Mouse (Mus musculus): ENCODE measurements at regions not wholly inside any gene's neighbourhood (a gene's known extent, or its start where the extent isn't known, plus 50 kb on each side); places are given as distances from the start of the nearest gene placed in this dataset.

GRCm38 (mm10) chr13:72097268-72097667, 133.7 kb upstream of the Irx1 start:
- H3K27me3 ChIP-seq (ENCODE audit: insufficient read depth, low read length): no peaks in the 10 kb centered on the region
- H3K36me3 ChIP-seq (replicated peaks): no peaks in the 10 kb centered on the region
- ATAC-seq (ENCODE audit: extremely low read depth, insufficient number of reproducible peaks, low FRiP score, poor library complexity, severe bottlenecking) (no peak), DNase-seq (ENCODE audit: low spot score) (no peak)
- TF ChIP-seq GATA1 (IDR thresholded peaks at IDR 0.05; ENCODE audit: borderline replicate concordance, low read length) (no peak), POLR2AphosphoS5 (IDR thresholded peaks at IDR 0.05; ENCODE audit: insufficient replicate concordance, low read depth, low read length) (no peak), CTCF (IDR thresholded peaks at IDR 0.05; ENCODE audit: low read depth, low read length) (no peak)
- no peaks in the 10 kb centered on the region for H3K4me1 ChIP-seq (ENCODE audit: insufficient read depth, low read depth, low read length)
- H3K4me3 ChIP-seq (ENCODE audit: low read depth, low read length): no peak overlapping the region
- peaks cover 52% of the 10 kb centered on the region for H3K9me3 ChIP-seq (replicated peaks)

DNA sequence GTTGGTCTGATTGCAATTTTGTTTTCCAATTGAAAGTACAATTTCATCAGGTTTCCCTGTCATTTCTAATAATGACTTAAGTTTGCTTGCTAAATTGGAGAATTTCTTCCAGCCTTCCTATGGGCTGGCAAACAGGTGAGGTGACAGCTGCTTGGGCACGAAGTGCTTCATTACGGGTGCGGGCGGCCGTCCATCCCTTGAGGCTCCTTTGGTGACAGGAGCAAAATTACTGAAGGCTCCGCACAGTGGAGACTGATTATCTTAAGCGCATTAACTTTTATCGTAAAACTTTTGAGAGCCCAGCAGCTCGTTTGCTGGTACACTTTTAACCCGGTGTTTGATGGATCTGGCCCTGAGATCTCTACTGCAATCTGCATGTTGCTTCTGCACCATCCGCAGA, 134.3 kb upstream of the Irx1 start:
- ATAC-seq (ENCODE audit: extremely low read depth, insufficient number of reproducible peaks, low FRiP score, poor library complexity, severe bottlenecking) (no peak), DNase-seq (ENCODE audit: low spot score) (no peak)
- Histone ChIP-seq H3K4me1 (ENCODE audit: insufficient read depth, low read depth, low read length) (no peaks in the 10 kb centered on the region), H3K9me3 (replicated peaks) (peaks cover 55% of the 10 kb centered on the region), H3K4me3 (ENCODE audit: low read depth, low read length) (no peak overlapping the region), H3K36me3 (replicated peaks) (no peaks in the 10 kb centered on the region), H3K27me3 (ENCODE audit: insufficient read depth, low read length) (no peaks in the 10 kb centered on the region)
- TF ChIP-seq GATA1 (IDR thresholded peaks at IDR 0.05; ENCODE audit: borderline replicate concordance, low read length) (no peak), TAL1 (conservative IDR thresholded peaks at IDR 0.05; ENCODE audit: low read depth, low read length) (no peak), GATA2 (IDR thresholded peaks at IDR 0.05; ENCODE audit: borderline replicate concordance, low read depth, low read length) (no peak), POLR2AphosphoS5 (IDR thresholded peaks at IDR 0.05; ENCODE audit: insufficient replicate concordance, low read depth, low read length) (no peak), CTCF (IDR thresholded peaks at IDR 0.05; ENCODE audit: low read depth, low read length) (no peak)

DNA sequence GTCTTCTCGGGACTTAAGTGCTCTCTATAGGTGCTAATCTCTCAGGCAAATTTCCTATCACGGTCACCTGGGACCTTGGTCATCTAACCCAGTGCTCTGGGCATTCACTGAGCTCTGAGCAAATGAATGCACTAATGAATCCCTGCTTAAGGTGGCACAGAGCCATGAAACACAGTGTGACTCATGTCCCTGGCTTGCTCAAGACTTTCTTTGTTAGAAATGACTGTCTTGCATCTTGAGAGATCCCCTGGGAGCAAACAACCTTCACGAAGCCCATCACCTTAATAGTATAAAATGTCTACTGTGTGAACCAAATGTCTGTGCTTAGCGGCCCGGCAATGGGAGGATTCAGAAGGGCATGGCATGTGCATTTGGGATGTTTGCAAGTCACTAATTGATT, 137.2 kb upstream of the Irx1 start:
- H3K4me1 ChIP-seq (ENCODE audit: insufficient read depth, low read depth, low read length): no peaks in the 10 kb centered on the region
- no peak overlapping the region for H3K4me3 ChIP-seq (ENCODE audit: low read depth, low read length)
- DNase-seq (ENCODE audit: low spot score) (no peak), ATAC-seq (ENCODE audit: extremely low read depth, insufficient number of reproducible peaks, low FRiP score, poor library complexity, severe bottlenecking) (no peak)
- H3K9me3 ChIP-seq (replicated peaks): peaks cover 42% of the 10 kb centered on the region
- no peak for TF ChIP-seq TAL1 (conservative IDR thresholded peaks at IDR 0.05; ENCODE audit: low read depth, low read length)
- no peak for TF ChIP-seq GATA2 (IDR thresholded peaks at IDR 0.05; ENCODE audit: borderline replicate concordance, low read depth, low read length)
- TF ChIP-seq GATA1 (IDR thresholded peaks at IDR 0.05; ENCODE audit: borderline replicate concordance, low read length): no peak
- TF ChIP-seq POLR2AphosphoS5 (IDR thresholded peaks at IDR 0.05; ENCODE audit: insufficient replicate concordance, low read depth, low read length): no peak
- TF ChIP-seq CTCF (IDR thresholded peaks at IDR 0.05; ENCODE audit: low read depth, low read length): no peak
- H3K36me3 ChIP-seq (replicated peaks): no peaks in the 10 kb centered on the region
- H3K27me3 ChIP-seq (ENCODE audit: insufficient read depth, low read length): no peaks in the 10 kb centered on the region

- Histone ChIP-seq H3K27me3 (ENCODE audit: insufficient read depth, low read length) (no peaks in the 10 kb centered on the region), H3K9me3 (replicated peaks) (peaks cover 21% of the 10 kb centered on the region), H3K4me3 (ENCODE audit: low read depth, low read length) (no peak overlapping the region), H3K36me3 (replicated peaks) (no peaks in the 10 kb centered on the region), H3K4me1 (ENCODE audit: insufficient read depth, low read depth, low read length) (no peaks in the 10 kb centered on the region)
- TF ChIP-seq TAL1 (conservative IDR thresholded peaks at IDR 0.05; ENCODE audit: low read depth, low read length) (no peak), GATA2 (IDR thresholded peaks at IDR 0.05; ENCODE audit: borderline replicate concordance, low read depth, low read length) (no peak), POLR2AphosphoS5 (IDR thresholded peaks at IDR 0.05; ENCODE audit: insufficient replicate concordance, low read depth, low read length) (no peak), GATA1 (IDR thresholded peaks at IDR 0.05; ENCODE audit: borderline replicate concordance, low read length) (no peak), CTCF (IDR thresholded peaks at IDR 0.05; ENCODE audit: low read depth, low read length) (no peak)
- ATAC-seq (ENCODE audit: extremely low read depth, insufficient number of reproducible peaks, low FRiP score, poor library complexity, severe bottlenecking) (no peak), DNase-seq (ENCODE audit: low spot score) (no peak)
Observed at GRCm38 (mm10) chr13:72108666-72109065, 145.1 kb upstream of the Irx1 start.

- H3K9me3 ChIP-seq (replicated peaks): peaks cover 54% of the 10 kb centered on the region
- DNase-seq (ENCODE audit: low spot score) (no peak), ATAC-seq (ENCODE audit: extremely low read depth, insufficient number of reproducible peaks, low FRiP score, poor library complexity, severe bottlenecking) (no peak)
- no peak overlapping the region for H3K4me3 ChIP-seq (ENCODE audit: low read depth, low read length)
- no peaks in the 10 kb centered on the region for H3K36me3 ChIP-seq (replicated peaks)
- no peaks in the 10 kb centered on the region for H3K27me3 ChIP-seq (ENCODE audit: insufficient read depth, low read length)
- no peaks in the 10 kb centered on the region for H3K4me1 ChIP-seq (ENCODE audit: insufficient read depth, low read depth, low read length)
- TF ChIP-seq CTCF (IDR thresholded peaks at IDR 0.05; ENCODE audit: low read depth, low read length): no peak
- TF ChIP-seq TAL1 (conservative IDR thresholded peaks at IDR 0.05; ENCODE audit: low read depth, low read length): no peak
- TF ChIP-seq GATA1 (IDR thresholded peaks at IDR 0.05; ENCODE audit: borderline replicate concordance, low read length): no peak
- no peak for TF ChIP-seq GATA2 (IDR thresholded peaks at IDR 0.05; ENCODE audit: borderline replicate concordance, low read depth, low read length)
- no peak for TF ChIP-seq POLR2AphosphoS5 (IDR thresholded peaks at IDR 0.05; ENCODE audit: insufficient replicate concordance, low read depth, low read length)
Observed at GRCm38 (mm10) chr13:72113942-72114341, 150.4 kb upstream of the Irx1 start.

GRCm38 (mm10) chr13:72114776-72115663, 151.5 kb upstream of the Irx1 start:
- DNase-seq (ENCODE audit: low spot score) (no peak), ATAC-seq (ENCODE audit: extremely low read depth, insufficient number of reproducible peaks, low FRiP score, poor library complexity, severe bottlenecking) (no peak)
- TF ChIP-seq TAL1 (conservative IDR thresholded peaks at IDR 0.05; ENCODE audit: low read depth, low read length) (no peak), CTCF (IDR thresholded peaks at IDR 0.05; ENCODE audit: low read depth, low read length) (no peak), GATA1 (IDR thresholded peaks at IDR 0.05; ENCODE audit: borderline replicate concordance, low read length) (no peak), GATA2 (IDR thresholded peaks at IDR 0.05; ENCODE audit: borderline replicate concordance, low read depth, low read length) (no peak), POLR2AphosphoS5 (IDR thresholded peaks at IDR 0.05; ENCODE audit: insufficient replicate concordance, low read depth, low read length) (no peak)
- Histone ChIP-seq H3K9me3 (replicated peaks) (peaks cover 54% of the 10 kb centered on the region), H3K4me3 (ENCODE audit: low read depth, low read length) (no peak overlapping the region), H3K4me1 (ENCODE audit: insufficient read depth, low read depth, low read length) (no peaks in the 10 kb centered on the region), H3K27me3 (ENCODE audit: insufficient read depth, low read length) (no peaks in the 10 kb centered on the region), H3K36me3 (replicated peaks) (no peaks in the 10 kb centered on the region)
